Mouse (Mus musculus): ENCODE data around the gene Gnaz.

GRCm38 (mm10) chr10:74995377-74995776, 28.4 kb downstream of the Gnaz start:
- TF ChIP-seq POLR2A (IDR thresholded peaks at IDR 0.05; ENCODE audit: borderline replicate concordance, extremely low read depth, low read depth, low read length) (no peak), CTCF (IDR thresholded peaks at IDR 0.05; ENCODE audit: insufficient read depth, low read length) (no peak)

Measured in lung, adult 2 months (tissue).